Mouse (Mus musculus): ENCODE measurements at regions not wholly inside any gene's neighbourhood (a gene's known extent, or its start where the extent isn't known, plus 50 kb on each side); places are given as distances from the start of the nearest gene placed in this dataset.

DNA sequence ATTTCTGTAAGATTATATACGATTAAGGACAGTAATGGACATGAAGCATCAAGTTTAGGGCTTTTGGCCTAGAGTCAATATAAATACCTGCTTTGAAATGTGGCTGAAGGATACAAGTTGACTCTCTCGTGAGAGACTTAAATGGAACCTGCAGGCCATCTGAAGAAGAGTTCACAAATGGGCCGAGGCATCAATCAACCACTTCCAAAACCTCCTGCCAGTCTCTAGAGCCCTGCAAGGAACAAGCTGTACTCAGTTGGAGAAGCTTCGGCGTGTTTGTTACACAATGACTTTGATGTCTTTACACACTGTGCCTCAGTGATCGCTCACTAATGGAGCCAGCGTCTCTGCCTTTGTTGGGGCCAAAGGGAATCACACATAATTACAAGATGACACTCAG is 146.1 kb upstream of the Ccnd2 start:
- DNase-seq (ENCODE audit: low read depth in 2 of 2, low spot score in 2 of 2): no peak

DNA sequence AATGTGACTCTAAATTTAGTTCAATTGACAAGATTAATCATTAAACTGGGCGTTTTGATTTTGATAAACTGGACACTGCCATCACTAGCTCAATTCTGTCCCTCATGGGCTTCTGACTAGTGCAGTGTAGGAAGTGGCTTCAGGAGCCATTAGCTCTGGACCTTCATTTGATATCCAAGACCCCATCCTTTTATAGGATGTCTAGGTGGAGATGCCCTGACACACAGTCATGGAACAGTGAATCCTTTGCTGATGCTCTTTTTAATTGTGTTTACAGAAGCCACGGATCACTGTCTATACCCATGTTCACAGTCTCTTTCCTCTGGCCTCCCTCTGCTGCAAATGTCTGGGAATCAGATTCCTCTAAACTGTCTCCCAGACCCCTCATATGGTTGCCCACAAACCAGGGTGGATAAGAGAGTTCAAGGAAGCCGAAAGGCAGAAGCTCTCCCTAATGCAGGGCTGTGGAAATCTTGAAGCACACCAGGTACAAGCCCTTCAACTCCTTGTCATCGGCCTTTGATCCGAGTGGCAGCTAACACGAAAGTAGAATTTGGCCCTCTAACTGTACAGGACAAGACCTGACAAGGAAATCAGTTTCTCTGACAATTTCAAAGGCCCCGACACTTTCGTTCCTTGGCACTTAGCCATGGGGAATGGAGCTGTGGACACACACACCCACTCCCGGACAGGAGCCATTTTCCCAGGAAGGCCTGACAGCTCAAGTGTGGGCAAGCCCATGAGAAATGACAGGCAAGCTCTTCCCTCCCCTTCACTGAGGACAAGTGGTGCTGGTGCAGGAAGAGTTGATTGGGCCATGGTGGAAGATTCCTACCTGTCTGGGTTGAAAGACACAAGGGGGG is 135.2 kb upstream of the Parp11 start:
- DNase-seq (ENCODE audit: low read depth in 2 of 2, low spot score in 2 of 2): no peak

DNA sequence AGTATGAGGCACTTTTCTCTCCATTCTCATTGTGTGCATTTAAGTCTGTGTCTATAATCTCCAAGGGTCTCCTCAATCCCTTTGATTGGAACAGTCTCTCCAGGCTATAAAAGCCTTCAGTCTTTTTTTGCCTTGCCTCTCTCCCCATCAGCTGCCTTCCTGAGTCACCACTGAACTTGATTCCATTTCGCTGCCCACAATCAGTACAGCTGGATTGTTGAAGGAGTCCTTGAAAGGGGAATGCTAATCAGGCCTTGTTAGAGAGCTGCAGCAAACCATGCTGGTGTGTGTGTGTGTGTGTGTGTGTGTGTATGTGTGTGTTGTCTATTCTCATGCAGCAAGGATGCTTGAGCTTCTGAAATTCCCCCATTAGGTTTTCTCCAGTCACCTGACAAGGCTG is 129.3 kb upstream of the Parp11 start:
- DNase-seq (ENCODE audit: low read depth in 2 of 2, low spot score in 2 of 2): no peak

DNA sequence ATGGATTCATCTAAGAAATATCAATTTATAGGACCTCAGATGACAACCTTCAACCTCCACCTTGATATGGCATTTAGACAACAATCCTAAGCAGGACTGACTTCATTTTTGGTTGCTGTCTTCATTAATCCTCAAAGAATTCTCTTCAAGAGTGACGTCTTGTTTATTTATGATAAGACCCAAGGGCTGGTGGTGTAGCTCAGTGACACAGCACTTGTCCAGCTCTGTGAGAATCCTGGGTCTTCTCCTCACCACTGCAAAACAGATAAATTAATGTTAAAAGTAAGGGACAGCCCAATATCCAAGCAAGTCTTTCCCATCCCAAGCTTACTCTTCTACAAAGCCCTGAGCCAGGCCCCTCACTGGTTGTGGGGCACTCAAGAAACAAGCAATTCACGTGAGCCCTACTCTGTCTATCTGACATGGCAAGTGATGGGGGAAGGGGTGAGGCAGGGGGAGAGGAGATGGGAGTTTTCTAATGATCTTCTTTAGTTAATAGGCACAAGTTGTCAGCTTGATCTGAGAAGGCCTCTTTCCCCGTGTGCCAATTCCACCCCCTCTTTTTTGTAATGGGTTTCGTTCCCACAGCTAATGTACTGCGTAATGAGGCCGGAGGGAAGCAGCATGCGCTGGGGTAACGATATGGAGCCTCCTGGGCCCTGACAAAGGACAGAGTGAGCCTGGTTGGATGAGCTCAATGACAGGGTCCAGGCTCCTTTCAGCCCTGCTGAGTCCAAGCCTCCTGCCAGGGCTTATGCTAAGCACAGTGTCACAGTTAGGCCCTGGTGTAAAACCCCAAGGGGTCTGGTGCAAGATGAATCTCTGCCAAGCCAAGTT is 127.7 kb upstream of the Parp11 start:
- DNase-seq (ENCODE audit: low read depth in 2 of 2, low spot score in 2 of 2): no peak

DNA sequence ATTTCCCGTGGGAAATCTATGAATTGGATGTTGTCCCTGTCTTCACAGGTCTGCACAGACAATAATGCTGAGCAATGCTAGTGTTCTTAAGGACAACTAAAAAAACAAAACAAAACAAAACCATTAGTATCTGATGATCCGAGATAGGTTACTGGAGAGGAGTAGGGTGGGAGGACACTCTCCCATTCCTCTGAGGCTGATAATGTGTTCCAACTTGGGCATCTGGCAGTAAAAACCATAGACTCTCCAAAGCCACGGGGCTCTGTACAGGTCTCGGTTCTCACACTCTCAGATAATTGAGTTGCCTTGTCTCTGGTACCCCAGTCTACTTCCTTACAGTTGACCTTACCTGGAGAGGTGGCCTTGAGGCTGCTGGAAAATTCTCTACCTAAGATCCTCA is 126.0 kb upstream of the Parp11 start:
- no peak for DNase-seq (ENCODE audit: low read depth in 2 of 2, low spot score in 2 of 2)

DNA sequence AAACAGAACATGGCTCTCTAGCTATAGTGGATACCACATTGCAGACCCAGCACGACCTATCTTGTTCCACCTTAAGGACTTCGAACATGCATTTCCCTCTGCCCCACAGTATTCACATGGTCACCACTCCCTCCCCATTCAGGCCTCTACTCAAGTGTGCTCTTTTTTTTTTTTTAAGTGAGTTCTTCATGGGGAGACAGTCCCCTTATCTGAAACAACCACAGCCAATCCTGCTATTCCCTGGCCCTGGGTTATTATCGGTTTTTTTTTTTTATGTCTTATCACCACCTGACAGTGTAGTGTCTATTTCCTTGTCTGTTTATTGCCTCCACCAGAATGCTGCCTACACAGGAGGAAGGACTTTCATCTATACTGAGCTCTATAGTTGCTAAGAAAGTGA is 125.6 kb upstream of the Parp11 start:
- DNase-seq (ENCODE audit: low read depth in 2 of 2, low spot score in 2 of 2): no peak

DNA sequence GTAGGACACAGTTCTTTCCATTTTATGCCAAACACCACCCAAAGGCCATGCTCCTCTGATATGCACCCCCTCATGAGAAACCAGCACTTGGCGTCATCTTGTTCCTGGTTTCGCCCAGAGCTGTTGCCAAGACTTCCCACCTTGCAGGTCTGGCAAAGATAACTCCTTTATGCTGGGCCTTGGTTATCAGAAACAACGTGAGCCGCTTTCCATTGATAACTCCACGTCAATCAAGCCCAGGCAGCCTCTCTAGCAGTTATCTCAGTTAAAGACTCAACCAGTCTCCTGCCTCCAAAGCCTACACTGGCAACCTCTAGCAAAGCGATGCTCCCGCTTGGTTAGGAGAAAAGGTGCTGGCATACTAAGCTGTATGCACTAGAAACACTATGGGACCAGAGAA is 124.2 kb upstream of the Parp11 start:
- no peak for DNase-seq (ENCODE audit: low read depth in 2 of 2, low spot score in 2 of 2)

DNA sequence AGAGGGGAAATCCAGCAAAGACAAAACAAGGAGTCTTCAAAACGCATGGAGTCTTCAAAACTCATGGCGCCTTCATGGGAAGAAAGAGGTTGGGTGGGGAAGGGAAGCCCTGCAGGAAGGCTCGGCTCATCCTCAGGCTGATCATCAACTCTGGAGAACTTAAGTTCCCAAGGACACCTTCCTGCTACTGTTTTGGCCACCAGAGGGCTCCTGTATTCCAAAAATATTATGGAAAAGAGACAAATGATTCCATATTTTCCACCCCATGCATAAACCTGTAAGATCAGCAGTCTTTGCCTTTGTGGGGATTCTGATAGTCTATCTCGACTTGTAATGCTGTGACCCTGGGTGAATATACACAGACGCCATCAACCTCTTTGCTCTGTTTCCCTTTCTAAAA is 121.7 kb upstream of the Parp11 start:
- no peak for DNase-seq (ENCODE audit: low read depth in 2 of 2, low spot score in 2 of 2)

DNA sequence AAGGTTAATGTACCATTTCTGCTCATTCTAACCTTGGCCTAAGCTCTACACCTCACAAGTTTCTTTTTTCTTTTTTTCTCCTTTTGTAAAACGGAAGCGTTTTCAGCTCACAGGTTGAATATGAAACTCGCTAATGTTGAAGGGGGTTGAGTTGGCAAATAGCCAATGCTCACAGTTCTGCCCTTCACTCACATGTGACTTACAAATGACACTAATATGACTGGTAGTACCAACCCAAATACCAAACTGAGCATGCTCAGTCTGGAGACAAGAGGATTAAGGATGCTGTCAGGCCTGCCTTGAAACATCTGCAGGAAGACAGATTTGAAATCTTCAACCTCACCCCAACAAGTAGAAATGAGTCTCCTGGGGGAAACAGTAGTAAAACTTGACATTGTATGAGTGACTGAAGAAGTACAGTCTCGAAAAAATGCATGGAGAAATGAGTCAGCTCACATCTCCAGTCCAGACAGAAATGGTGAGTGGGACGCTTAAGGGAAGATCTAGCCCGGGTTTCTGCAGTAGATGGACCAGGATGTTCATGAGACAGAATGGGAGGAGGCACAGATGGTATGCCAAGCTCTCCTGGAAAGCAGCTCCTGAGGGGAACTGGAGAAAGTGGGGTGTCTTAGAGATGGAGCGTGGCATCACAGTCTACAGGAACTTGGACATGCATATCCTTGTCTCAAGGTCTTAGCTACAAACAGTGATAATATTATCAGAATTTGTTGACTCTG is 120.9 kb upstream of the Parp11 start:
- DNase-seq (ENCODE audit: low read depth in 2 of 2, low spot score in 2 of 2): no peak

DNA sequence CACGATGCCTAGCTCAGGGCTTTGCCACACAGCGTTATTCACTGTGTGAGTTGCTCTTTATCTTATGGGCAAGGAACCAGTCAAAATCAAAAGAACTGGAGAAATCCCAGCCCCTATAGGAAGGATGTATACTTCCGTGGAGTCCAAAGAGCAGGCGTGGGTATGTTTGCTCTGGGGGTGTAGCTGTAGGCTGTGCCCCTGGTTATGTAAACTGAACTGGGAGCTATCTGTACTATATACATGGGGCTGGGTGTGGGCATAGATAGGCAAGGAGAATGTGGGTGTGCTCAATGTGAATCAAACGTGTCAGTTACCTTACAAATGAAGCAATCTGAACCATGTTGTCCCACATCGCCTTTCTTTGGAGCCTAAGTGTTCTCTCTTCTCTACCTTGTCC is 120.3 kb upstream of the Parp11 start:
- no peak for DNase-seq (ENCODE audit: low read depth in 2 of 2, low spot score in 2 of 2)

DNA sequence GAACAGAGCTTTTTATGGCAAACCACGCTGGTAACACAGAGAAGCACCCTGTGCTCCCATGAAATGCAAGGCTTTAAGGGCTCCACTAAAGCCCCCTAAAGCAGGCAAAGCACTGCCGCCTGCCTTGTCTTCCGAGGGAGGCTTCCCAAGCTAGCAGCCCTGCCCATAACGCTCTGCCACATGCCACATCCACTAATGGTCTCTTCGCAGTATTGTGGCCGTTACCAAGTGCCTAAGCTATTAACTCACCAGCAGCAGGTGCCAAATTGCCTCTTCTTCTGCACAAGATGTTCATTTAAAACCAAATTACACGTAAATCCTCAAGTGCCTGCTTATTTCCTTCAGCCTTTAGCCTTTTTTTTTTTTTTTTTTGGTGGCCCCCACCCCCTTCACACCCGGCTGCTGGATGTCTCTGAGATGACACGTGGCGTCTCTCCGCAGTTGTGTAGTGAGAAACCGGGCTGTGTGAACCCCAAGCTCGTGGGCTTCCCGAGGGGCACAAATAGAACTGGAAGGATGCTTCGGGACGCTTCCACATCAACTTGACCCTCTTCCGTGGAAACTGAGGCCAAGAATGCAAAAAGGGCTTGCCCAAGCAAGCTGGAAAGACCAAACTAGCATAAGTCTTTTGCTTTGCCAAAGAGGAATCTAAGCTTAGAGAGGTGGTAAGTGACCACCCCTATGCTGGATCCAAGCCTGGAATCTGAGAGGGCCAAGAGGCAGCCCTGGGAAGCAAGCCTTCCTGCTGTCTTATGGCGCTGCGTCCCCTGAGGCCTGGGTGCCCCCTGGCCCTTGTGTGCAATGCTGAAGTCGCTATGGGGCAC is 117.2 kb upstream of the Parp11 start:
- DNase-seq (ENCODE audit: low read depth in 2 of 2, low spot score in 2 of 2): no peak

DNA sequence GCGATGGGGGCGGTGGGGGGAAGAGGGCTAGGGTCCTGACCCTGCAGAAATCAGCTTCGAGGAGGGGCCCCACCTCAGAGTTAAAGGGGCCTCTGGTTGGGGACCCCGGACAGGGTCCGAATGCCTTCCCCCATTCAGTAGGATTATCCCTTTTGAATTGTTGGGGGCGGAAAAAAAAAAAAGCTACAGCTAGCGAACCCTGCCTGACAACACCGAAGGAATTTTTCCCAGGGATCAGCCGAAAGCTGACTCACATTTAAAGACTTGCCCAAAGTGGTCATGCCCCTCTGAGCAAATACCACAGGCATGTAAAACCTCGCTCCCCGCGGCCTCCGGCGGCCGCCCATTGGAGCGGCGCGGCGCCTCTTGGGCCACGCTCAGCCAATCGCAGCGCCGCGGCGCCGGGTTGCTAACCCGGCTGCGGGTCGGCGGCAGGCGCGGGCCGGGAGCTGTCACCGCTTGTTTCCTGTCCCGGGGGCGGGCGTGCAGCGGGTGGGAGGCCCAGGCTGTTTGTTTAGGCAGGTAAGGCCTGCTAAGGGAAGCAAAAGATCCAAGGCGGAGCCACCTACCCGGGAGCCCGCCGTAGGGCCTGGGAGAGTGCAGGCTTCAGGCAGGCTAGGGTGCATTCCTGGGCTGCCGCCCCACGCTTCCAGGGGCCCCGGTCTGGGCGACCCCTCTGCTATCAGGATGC is 116.5 kb upstream of the Parp11 start:
- peak; percentile 69 to 74 for DNase-seq (ENCODE audit: low read depth in 2 of 2, low spot score in 2 of 2)

DNA sequence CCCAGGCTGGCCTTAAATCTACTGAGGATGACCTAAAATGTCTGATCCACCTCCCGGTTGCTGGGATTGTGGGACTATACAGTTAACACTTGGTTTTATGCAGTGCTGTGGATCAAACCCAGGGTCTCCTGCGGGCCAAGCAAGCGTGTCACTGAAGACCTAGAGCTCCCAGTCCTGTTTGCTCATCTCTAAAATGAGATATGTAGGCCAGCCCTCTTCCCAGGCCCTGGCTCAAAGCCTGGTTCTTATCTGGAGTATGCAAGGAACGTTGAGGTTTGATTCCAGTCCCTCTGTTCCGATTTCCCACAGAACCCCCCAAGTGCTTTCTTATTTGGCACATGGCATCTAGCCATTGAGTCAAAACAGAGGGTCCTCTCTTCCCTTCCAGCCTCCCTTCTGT is 115.5 kb upstream of the Parp11 start:
- DNase-seq (ENCODE audit: low read depth in 2 of 2, low spot score in 2 of 2): no peak

DNA sequence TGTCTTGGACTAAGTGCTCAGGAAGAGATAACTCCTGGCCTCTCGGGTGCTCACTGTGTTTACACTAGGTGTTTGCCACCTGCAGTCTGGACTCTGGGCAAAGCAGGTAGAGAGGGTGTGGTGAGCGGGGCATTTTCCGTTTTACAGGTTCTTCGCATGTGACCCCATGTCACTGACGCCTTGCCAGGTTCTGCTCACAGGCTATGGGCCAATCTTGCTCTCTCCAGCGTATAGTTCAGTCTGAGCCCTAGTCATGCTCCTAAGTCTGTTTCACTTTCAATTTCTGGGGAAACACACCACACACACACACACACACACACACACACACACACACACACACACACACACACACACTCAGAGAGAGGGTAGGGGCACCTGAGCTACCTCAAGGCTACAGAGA is 112.4 kb upstream of the Parp11 start:
- DNase-seq (ENCODE audit: low read depth in 2 of 2, low spot score in 2 of 2): peak; percentile 33 to 40

DNA sequence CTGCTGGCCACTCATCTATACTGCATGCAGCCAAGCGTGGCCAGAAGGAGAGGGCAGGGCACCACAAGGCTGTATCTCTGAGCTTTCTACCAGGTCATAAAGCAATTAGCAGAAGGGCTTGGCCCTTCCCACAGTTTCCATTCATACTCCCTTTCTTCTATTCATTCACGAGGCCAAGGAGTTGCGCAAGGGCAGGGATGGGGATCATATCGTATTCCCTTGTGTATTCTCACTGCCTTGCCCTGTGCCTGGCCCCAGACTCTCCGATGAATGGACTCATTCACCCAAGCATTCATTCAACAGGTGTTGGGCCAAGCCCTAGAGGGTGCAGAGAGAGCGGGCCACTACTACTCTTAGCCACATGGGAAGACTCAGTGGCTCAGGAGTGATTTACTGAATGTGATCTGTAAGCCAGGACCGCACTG is 111.2 kb upstream of the Parp11 start:
- no peak for DNase-seq (ENCODE audit: low read depth in 2 of 2, low spot score in 2 of 2)

DNA sequence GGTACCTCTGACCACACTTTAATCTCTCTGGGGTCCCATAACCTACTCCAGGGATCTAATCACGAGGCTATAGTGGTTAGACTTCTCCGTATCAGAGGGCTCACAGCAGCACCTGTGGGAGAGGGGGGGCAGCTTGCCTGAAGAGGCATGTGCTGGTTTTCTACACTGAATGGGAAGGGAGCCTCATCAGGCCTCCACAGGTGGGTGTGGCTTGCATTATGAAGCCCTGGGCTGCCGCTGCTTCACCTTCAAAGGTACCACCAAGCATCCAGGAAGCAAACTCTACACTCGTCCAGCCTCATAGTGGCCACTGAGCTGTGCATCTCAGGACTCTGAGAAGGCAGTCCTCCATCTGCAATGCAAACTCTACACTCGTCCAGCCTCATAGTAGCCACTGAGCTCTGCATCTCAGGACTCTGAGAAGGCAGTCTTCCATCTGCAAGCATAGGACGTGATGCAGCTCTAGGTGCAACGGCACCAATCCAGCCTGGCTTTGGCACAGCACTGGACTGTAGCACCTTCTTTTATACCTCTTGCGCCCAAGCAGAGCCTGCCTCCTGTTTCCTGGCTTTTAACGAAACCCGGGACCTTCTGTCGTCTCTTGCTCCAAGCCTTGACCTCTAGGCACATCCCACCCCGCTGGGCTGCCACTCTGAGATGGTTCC is 110.5 kb upstream of the Parp11 start:
- DNase-seq (ENCODE audit: low read depth in 2 of 2, low spot score in 2 of 2): no peak

DNA sequence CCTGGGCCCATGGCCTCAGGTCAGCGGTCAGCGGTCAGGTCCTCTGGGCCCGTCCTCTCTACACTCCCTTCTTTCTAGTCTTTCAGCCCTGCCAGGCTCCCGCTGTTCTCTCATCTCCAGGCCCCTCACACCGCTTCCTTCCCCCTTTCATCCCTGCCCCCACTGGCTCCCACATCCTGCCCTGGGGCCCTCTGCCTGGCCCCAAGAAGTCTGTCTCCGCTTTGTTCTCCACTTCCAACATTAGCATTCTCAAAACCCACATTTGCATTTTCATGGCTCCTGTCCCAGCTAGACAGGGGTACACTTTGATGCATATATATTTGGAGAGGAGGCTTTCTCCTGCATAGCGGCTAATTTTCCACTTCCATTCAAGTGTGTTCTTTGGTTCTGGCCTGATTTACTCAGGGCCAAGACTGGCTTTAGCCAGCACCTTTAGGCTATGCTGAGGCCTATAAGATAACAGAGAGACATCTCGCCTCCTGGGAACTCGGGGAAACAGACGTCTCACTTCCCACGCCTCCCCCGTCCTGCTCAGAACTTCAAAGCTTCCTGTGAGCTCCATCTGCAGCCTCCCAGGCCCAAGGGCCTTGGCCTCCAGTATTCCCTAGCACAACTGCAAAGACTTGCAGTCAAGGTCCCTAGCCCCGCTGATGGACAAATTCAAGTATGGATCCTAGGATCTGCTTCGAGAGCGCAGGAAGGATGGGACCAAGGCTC is 109.8 kb upstream of the Parp11 start:
- DNase-seq (ENCODE audit: low read depth in 2 of 2, low spot score in 2 of 2): peak; percentile 42 to 55

DNA sequence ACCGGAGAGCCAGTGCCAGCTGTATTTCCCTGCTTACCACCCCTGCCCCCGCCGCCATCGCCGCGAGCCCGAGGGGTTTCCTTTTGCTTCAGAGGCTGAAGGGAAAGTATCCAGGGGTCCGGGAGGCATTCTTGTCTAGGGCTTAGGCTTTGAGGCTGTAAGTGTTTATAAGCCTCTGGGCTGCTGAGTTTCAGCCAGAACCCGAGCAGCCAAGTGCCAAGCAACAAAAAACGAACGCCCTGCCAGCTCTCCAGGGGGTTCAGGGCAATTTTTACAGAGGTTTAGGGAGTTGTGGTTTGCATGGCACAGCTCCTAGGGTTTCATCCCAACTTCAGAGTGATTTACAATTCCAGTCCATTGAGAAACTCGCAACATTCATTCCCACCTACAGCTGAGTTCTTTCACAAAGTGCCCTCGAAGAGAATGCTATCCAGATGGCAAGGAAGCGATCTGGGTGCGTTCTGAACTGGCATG is 109.2 kb upstream of the Parp11 start:
- no peak for DNase-seq (ENCODE audit: low read depth in 2 of 2, low spot score in 2 of 2)

DNA sequence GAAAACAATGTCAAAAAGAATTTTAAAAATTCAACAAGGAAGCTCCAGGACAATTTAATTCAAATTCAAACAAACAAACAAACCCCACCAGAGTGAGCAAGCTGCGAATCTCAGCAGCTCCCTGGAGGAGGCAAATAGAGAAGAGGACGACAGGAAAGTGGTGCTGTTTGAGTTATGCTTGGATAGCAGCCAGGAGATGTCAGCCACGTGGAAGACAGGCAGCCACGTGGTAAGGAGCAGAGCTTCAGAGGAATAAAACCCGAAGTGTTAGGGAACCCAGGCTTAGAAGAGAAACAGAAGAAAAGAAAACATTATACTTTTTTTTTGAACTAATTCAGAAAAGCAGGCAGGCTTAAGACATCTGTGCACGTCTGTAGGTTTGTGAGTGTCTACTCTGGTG is 108.2 kb upstream of the Parp11 start:
- DNase-seq (ENCODE audit: low read depth in 2 of 2, low spot score in 2 of 2): no peak

Data from CD8-positive naive resting alpha-beta T cell, adult 2 months (primary cell).